Mouse (Mus musculus) ovary, postnatal 14 days (tissue): ENCODE data around the gene Slc6a6.

Experiments
- DNase-seq: peaks from one replicate; pipeline ENCODE4 v3.0.0; 2022; ENCODE audit warnings: low spot score

Gene Slc6a6

DNA sequence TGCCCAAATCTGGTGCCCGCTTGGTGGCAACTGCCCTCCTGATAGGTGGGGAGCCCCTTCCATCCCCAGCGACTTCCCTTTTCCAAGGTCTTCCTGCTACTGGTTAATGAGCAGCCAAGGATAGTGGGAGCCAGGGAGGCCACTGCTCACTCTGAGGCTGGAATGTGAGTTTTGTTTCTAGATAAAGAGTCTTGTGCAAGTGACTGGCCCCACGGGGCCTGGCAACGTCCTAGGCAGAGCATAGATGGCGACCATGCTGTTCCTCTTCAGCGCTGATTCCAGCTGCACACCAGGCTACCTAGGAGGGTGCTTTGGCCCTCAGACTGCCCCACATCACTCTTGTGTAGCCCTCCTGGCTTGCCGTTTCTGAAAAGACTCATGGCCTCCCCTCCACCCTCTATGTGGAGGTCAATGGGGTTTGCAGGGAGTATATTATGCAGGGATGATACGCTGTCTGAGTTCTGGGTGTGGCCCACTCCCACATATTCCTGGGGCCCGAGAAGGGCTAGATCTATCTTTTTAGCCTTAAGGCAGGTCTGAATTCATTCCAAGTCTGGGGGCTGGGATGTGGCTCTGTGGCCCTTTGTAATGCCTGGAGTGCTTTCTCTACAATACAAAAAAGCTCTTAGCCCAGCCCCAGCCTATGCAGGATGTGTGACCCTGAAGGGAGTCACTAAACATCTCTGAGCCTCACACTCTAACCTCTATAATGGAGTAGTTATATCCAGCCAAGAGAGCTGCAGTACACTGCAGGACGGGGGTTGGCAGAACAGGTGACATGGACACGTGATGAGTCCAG is 17.2 kb downstream of the Slc6a6 start:
- no peak for DNase-seq

DNA sequence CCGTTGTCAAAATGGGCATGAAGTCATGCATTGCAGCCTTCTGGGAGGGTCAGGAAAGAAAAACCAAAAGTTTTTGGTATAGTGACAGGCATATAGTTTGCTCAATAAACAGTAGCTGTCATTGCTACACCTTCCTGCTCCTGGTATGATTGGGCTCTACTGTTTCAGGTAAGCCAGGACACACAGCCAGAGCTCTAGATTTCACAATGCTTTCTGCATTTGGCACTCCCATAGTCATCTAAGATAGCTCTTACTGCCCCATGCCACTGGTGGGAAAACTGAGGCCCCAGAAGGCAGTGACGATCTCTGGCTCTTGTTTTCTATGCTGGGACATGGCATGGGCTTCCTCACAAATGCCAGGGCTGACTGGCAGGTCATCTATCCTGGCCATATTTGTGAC is 19.6 kb downstream of the Slc6a6 start:
- DNase-seq, result no peak

DNA sequence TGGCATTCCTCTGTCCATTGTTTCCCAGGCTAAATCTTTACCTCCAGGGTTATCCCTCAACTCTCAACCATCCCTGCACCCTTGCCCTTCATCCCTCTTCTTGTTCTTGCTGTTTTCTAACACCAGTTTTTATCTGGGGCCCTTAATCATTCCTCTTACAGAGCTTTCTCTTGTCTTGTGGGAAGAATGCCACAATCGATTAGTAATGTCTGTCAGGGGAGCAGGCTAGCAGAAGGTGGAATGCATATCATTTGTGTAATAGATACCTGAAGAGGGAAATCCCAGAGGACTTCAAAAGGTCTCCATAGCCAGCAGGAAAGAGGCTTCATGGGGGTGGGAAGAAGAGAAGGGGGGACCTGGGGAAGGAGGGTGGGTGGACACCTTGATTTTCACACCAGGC is 20.6 kb downstream of the Slc6a6 start:
- DNase-seq, result no peak

DNA sequence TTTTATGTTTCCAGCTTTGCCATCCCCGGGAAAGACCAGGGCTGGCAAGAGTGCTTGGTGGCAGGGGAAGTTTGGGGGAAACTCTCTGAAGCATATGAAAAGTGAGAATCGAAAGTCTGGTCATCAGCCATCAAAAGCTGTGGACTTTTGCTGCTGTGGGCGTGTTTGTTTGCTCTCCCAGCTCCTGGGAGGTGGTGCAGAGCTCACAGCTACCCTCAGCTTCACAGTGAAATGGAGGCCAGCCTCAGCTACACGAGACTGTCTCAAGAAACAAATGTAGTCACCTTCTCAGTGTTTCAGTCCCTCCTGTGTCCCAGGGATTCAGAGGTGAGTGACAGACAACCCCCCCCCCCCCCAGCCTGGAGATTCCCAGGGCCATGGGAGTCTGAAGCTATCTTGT is 21.8 kb downstream of the Slc6a6 start:
- DNase-seq, result no peak

DNA sequence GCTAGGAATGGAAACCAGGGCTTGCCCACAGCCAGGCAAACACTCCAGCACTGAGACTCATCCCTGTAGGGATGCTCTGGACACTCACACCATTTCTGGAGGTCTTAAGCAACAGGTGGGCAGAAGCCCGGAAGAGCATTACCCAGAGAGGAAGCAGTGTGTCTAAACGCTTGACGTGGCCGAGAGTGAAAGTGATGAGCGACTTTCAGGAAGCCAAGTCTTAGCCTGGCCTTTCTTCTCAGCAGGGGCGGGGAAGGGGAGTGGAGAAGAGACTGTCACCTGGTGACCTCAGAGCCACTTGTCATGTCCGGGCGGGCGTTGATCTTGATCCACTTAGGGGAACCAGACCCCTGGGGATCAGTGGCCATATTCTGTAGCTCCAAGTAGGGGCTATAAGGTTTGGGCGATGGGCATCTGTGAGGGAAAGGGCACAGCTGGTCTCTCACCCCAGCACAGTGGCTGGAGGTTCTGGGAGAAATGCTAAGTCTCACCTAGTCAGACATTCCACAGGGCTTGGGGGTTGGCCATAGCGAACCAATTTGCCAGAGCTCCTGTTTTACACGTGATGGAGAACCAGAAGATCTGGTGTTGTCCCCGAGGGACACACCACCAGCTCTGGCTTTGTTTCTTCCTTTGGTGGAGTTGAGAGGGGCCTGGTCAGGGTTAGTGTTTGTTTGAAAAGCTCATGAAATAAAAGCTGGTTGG is 22.4 kb downstream of the Slc6a6 start:
- no peak for DNase-seq

DNA sequence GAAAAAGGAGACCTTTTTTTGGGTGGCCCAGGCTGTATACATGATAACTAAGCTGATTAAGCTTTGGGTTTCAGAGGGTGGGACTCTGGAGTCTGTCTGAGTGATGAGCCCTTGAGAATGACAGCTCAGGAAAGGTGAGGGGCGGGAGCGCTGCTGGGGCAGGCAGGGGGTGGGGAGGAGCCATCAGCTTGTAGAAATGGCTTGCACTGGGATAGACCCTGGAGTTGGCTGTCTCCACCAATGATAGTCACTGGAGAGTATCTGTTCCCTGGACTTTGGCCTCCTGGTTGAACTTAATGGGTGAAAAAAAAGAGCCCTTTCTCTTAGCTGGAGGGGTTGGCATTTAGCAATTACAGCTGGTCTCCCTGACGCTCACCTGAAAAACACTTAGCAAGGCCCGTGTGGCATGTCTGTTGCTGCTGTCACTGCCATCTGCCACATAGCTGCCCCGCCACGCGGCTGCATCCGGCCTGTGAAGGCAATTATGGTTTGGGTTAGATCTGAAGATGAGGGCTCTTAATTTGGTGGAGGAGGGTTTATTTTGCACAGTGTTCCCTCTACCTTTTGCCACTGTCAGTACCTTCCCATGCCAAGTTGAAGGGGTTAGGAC is 23.5 kb downstream of the Slc6a6 start:
- DNase-seq, result no peak

DNA sequence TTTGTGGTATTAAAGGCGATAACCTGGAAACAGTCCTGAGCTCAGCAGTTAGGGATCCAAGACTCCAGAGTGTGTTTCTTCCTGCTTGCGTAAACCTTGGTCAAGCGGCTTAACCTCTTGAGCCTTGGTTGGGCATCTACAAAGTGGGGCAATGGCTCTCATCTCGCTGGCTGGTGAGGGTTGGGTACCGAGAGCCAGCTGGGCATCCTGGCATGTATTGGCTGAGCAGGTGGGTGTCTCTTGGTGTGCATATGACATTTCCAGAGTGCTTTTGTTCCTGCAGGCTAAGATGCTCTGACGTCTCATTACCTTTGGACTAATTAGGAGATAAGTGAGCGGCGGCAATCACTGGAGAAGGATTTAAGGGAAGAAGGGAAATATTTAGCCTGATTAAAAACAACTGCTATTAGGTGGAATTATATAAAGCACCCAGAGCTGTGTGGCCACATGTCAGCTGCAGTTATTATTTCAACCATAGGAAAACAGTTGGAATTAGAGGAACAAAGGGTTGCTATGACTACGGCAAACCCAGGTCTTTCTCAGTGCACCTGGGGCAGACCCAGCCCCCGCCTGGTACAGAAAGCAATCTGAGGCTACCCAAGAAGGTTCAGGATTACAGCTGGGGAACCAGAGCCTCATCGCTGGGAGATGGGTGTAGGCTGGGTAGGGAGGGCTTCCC is 24.2 kb downstream of the Slc6a6 start:
- DNase-seq, result no peak

DNA sequence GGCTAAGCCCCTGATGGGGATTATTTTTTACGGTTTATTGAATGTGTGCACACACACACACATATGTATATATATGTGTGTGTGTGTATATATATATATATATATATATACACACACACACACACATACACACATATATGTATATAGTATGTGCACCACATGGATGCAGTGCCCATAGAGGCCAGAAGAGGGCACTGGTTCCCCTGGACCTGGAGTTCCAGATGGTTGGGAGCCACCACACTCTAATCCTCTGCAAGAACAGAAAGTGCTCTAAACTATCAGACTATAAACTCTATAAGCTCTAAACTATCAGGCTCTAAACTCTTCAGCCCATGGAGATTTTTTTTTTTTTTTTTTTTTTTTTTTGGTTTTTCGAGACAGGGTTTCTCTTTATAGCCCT is 25.1 kb downstream of the Slc6a6 start:
- DNase-seq, result no peak

DNA sequence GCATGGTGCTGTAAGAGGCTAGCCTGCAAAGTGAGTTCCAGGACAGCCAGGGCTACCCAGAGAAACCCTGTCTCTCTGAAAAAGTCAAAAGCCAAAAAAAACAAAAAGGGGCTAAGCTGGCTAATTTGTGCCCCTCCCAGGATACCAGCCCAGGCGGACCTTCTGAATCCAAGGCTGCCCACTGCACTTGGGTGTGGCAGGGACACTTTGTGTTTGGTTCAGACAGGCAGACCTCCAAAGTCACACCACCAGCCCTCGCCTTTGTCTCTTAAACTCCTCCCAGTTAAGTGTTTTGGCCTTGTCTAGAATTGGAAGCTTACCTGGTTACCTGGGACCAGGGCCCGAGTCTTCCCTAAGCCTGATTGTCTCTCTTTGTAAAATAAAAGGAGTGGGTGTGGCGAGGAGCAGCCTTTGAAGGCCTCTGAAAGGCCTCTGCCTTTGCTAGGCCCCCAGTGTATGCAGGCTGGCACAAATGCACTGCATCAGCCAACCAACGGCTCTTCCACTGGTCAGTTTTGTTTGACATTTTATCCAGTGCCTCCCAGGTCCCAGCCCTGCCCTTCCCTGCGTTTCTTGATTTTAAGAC is 26.6 kb downstream of the Slc6a6 start:
- no peak for DNase-seq

DNA sequence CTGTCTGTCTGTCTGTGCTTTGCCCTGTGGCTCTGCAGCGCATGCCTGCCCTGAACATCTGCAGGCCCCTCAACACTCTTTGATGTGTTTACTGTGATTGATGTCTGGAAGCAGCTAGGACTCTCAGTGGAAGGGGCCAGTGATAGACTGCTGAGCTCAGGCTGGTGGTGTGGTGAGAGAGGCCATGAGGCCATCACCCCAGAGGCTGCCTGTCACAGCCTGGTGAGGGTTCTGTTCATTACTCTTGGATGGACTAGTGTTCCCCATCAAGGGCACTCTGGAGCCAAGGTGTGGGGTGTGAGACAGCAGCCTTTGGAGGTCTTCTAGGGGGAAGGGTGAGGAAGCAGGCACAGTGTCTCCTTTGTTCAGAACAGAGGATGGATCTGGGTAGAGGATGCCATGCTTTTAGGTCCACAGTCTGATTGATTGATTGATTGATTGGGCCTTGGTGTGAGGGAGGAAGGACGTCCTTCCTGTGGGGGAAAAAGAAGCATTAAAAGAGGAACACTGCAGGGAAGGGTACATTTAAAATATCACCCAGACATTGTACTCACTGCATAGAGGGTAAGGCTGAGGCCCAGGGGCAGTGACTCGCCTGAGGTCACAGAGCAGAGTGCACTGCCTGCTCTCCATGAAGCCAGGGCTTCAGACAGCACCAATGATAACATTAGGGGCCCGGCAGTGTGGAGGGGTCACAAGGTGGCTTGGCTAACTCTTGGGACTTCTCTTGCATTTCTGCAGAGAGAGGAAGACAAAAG is 28.4 kb downstream of the Slc6a6 start:
- DNase-seq, result no peak

DNA sequence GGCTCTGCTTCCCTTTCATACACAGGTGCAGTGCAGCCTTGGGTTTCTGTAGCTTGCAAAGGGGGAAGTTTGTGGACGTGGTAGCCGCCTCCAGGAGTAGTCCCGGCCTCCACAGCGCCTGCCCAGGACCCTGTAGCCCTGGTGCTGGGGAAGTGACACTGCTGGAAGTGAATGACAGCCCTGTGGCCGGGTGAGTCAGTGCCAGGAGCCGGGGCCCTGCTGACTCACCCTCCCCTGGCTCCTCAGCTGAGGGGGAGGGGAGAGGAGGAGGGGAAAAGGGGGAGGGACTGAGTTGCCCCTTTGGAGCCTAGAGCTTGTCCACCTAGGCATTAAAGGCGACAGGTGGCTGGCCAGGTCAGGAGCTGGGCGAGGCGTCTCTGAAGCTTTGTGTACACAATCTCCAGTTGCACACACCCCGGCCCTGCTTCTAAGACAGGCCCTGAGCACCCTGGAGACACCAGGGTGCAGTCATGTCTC is 29.0 kb downstream of the Slc6a6 start:
- DNase-seq, result no peak

DNA sequence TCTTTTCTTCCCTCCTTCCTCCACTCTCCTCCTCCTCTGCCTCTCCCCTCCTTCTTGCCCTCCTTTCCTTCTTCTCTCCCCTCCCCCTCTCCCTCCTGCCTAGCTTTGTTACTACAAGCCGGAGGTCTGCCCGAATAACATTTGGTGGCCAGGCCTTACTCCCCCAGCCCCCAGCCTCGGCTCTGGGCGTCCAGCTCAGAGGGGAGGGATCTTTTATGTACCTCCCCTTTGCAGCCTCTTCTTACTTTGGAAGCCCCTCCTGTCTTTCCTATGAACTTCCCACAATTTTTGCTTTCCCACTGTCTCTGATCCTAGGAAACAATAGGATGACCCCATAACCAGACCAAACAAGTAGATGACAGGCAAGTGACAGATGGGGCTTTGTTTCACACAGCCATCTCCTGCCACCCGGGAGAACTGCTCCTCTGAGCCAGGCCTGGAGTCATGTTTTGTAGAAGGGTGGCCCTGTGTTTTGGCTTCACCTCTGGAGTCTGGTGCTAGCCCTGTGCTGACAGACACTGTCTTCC is 29.6 kb downstream of the Slc6a6 start:
- DNase-seq, result no peak

DNA sequence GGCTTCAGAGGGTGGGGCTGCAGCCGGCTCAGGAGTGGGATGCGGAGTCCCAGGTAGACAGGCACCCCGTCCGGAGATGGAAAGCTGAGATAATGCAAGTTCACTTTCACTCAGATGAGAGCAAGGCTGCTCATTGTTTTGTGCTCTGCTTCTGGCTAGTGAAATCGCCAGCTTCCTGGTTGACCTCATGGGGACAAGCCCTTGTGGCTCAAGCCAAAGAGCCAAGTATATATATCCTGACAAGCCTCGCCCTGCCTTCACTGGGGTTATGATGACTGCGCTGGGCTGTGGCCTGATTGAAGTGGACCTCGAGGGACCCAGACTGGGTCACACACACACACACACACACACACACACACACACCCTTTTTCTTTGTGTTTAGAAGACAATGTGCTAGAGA is 31.2 kb downstream of the Slc6a6 start:
- no peak for DNase-seq

DNA sequence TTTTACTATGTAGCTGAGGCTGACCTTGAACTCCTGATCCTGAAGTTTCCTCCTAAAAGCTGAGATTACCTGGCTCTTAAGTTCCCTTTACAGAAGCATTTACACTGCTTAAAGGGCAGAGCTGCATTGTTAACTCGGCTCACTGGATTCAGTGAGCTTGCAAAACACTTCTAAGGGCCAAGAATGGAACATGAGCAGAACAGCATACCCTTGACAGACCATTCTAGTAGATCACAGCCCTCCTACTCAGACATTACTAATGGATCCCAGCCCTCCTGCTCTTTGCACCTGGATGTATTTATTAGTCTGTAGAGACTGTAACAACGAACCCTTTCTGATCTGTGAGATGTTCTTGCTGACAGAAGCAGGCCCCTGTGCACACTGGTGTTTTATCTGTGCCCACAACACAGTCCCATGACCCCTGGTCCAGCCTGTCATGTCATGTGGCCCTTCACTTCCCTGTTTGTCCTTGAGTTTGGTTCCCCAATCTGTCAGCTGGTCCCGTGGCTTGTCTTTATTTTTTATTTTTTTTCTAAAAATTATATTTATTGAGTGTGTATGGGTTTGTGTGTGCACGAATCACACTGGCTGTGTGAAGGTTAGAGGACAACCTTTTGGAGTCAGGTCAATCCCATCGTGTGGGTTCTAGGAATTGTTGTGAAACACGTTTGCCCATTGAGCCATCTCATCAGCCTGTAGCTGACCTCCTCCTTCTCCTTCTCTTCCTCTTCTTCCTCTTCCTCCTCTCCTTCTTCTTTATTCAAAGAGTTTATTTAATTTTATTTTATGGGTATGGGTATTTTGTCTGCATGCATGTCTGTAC is 32.3 kb downstream of the Slc6a6 start:
- no peak for DNase-seq

DNA sequence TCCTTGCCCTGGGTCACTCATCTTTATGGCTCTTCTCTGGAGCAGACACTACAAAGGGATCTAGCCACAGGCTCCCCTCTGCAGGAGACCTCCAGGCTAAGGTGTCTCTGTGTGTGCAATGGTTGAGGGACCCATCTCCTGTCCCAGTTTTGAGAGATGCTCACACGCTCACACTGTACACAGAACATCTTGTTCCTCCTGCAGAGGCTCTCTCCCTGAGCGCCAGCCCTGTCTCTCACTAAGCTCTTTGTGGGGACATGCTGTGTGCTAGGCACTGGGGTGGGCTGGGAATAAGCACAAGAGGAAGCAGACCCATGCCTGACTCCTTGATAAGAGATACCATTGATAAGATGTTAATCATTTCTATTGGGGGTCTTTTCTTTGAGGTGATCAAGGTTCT is 34.2 kb downstream of the Slc6a6 start:
- no peak for DNase-seq

DNA sequence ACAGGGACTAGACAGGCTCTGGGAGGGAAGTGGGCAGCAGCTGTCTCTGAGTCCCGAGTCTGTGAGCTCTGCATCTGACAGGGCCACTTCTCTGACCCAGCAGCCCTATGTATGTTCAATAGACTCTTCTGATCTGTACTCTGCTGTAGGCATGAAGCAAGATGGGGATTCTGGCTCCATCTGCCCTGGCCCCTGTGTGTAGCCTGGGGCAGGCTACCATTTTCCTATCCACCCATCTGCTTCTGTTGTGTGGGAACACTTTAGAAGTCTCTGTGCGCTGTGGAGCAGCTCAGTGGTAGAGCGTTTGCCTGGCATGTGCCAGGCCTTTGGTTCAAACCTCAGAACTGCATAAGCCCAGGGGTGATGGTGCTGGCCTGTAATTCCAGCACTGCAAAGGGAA is 34.8 kb downstream of the Slc6a6 start:
- DNase-seq, result no peak

DNA sequence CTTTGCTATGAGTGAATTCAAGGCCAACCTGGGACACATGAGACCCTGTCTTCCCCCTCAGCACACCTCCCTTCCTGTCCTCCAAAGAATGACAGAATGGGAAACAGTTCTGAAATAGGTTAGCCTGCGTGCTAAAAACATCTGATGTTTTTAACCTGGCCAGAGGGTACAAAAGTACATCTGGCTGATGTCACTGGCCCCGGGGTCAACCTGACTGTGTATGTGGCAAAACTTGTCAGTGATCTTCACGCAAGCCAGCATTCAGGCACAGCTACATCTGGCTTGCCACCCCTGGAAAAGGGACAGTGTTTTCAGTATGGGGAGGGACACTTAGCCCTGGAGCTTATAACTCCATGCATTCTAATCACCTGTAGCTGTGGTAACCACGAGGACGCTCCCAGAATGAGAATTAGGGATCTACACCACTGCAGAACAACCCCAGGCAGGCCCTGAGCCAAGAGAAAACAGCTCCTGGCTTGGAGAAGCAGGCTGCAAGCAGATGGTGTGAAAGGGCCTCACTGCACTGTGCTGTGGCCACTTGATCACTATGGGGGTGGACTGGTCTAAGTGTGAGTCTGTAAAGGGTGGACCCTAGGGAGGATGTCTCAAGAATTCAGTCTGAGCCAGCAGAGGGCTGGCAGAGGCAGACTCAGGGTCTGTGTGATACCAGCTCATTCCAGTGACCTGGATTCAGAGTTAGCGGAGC is 35.3 kb downstream of the Slc6a6 start:
- DNase-seq, result no peak

DNA sequence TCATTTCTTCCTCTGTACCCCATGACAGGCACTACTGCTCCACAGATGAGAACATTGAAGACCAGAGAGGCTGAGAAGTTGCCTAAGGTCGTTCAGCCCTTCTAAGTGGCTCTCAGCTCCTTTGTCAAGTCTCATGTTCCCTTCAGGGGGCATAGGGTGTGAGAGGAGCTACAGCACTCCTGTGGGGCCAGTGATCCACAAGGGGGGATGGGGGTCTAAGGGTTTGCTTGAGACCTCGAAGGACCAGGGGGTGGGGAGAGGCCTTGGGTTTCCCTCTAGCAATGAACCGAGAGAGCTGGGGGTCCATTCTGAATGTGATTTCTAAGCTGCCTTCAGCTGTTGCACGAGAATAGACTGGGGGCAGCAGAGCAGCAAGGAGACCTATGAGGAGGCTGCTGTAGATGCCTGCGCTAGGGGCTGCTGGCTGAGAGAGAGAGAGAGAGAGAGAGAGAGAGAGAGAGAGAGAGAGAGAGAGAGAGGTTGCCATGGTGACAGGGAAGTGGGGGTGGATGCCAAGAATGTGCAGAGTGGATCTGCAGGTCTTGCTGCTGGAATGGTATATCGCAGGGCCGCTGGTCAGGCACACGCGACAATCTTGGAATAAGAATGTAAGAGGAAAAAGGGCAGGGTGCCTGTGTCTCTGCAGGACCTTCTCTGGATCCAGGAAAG is 36.1 kb downstream of the Slc6a6 start:
- no peak for DNase-seq

DNA sequence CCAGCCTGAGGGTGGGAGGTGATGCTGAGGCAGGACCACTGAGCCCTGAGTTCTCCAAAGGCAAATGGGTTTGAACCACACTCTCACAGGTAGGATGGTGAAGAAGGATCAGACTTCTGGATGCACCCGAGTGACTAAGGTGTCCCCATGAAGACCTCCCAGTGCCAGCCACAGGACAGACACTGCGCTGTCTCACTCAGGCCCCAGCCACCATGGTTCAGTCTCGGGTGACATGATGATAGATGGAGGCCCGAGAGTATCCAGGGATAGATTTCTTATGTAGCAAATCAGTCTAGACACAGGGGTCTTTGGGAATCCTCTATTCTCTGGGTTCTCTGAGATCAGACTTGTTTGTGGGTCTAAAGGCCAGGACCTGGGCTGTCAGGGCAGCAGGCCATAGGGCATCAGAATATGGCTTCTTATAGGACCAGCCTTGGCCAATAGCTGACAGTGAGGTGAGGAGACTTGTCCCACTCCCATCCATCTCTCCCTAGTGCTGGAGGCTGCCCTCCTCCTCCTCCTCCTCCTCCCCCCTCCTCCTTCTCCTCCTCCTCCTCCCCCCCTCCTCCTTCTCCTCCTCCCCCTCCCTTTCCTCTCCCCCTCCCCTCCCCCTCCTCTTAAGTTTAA is 36.8 kb downstream of the Slc6a6 start:
- DNase-seq, result no peak
